Mouse (Mus musculus) retina, adult 2 months (tissue): ENCODE data around the gene Supt4a.

Experiments used
- DNase-seq: peaks from one replicate; pipeline ENCODE4 v3.0.0-alpha.2; 2012; ENCODE audit warnings: low read depth, low spot score

Gene Supt4a

GRCm38 (mm10) chr11:87751031-87751430 lies 13.7 kb downstream of the Supt4a start:
- no peak for DNase-seq

GRCm38 (mm10) chr11:87751491-87751966 lies 14.2 kb downstream of the Supt4a start:
- DNase-seq, result no peak

DNA sequence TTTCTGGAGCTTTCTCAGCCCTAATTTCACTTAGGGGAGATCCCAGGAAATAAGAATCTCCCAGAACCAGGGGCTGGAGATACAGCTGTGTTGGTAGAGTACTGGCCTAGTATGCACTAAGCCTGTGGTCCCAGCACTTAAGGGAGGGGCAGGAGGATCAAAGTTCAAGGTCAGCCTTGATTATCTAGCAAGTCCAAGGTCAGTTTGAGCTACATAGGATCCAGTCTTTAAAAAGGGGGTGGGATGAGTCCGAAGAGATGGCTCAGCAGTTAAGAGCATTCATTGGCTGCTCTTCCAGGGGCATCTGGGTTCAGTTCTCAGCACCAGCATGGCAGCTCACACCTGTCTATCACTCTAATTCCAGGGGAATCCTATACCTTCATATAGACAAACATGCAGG lies 15.0 kb downstream of the Supt4a start:
- no peak for DNase-seq

DNA sequence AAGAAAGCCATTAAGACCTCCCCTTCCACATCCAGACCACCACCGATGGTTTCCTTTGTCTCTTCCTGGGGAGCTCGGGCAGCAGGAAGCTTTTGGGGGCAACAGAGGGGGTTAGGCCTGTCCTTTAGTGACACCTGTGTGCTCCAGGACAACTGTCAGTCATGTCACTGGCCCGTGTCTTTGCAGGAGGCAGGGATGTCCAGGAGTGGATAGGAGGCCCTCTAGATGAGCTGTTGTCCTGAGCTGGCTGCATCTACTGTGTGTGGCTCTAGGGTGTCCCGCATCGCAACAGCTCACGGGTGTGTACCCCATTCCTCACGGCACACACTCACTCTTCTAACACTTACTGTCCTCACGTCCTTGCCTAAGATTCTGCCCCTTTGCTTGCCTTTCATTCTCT lies 15.9 kb downstream of the Supt4a start:
- no peak for DNase-seq

GRCm38 (mm10) chr11:87753891-87754501 lies 16.6 kb downstream of the Supt4a start:
- DNase-seq, result no peak

- no peak for DNase-seq
Observed at GRCm38 (mm10) chr11:87754603-87755002, 17.3 kb downstream of the Supt4a start.

- DNase-seq, result no peak
Observed at GRCm38 (mm10) chr11:87755360-87756017, 18.1 kb downstream of the Supt4a start.

DNA sequence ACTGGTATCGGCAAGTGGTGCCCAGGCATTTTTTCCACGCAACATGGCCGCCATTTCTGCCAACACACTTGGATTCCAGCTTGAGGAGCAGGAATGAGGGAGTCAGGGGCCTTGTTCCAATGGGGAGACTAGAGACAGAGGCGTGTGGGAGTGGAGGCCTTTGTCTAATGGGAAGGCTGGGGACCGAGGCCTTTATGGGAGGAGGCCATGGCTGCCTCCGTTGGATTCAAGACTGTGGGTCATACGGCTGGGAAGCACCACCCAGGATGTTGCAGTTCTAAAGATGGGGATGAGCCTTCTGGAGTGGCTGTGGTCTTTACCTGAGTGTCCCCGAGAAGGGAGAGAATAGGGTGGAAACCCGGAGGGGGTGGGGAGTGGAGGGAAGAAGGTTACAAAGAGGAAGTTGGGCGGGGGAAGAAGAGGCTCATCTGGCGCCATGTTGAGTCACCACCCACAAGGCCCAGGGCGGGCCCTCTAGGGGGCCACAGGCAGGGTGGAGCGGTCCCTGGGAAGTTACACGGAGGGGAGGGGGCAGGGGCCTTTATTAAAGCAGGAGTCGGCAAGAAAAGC lies 19.0 kb downstream of the Supt4a start:
- DNase-seq, result no peak

DNA sequence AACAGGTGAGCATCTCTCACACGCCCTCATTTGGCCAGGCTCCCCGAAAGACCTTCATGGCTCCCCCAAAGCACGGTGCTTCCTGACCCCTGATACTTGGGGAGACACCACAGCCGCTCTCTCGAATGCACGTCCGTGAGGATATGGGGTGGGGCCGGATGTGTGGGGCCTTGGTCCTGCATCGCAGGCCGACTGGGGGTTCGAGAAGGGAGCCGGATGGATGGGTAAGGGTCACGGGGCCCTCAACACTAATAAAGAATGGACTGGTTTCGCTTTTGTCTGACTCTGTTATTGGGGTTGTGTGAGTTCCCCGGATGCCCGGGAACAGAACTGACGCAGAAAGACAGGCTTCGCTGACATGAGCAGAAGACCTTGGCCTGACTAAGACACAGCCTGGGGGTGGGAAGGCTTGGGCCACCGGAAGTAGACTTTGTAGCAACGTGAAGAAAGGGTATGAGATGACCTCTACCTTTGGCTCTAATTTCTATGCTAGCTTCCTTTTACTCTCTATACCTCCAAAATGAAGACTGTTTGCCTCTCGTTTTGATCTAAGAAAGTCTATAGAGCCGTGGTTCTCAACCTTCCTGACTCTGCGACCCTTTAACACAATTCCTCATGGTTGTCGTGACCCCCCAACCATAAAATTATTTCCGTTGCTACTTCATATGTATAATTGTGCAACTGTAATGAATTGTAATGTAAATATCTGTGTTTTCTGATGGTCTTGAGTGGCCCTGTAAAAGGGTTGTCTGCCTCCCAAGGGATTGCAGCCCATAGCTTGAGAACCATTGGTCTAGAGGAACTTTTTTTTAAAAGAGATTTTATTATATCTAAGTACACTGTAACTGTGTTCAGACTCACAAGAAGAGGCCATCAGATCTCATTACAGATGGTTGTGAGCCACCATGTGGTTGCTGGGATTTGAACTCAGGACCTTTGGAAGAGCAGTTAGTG lies 19.9 kb downstream of the Supt4a start:
- DNase-seq, result no peak

GRCm38 (mm10) chr11:87758161-87758911 lies 21.0 kb downstream of the Supt4a start:
- DNase-seq, result no peak

GRCm38 (mm10) chr11:87758957-87759608 lies 21.7 kb downstream of the Supt4a start:
- no peak for DNase-seq

DNA sequence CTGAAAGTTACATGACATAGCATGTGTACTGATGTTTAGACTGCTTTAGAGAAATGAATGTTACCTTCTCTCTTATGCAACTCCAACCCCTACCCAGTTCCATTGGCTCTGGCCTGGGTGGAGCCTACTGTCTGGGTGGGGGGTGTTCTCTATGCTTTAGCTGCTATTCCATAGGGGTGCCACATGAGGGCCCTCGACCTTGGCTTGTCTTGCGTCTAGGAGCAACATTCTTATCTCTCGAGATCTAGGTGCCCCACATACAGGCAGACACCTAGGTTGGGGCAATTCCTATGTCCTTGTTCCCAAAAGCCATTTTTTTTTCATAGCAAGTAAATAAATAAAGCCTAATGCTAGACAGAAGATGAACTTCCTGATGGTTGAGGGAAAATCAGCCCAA lies 22.3 kb downstream of the Supt4a start:
- DNase-seq, result no peak

DNA sequence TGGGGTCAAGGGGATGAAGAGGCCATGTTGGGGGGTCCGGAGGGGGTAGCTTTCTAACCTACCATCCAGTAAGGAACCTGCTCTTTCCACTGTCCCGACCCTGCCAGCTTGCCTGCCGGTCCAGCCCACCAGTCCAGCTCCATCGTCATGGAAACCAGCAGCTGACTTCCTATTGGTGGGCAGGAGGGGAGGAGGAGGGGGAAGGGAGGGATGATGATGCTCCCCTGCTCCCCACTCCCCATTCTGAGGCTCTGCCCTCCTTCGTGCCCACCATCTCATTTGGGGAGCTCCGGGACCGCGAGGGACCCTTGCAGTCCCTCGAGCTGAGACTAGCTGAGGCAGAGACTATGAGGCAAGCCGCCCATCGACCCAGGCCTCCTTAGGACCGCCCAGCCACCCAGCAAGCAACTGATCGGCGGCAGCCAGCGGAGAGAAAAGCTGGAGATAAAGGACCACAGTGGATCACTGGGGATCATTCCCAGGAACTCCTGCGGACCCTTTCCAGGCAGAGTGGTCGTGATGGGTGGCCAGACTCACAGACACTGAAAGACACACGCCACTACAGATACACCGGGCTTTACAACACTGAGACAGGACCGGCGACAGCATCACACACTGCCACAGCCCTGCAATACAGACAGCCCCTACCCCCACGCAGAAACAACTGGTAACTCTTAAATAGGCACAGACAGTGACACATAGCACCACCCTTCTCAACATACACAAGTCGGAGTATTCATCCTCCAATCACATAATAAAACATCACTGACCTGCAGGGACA lies 23.1 kb downstream of the Supt4a start, which contains the start of gene Tspoap1:
TSS of gene Tspoap1 (plus strand) at position 241 of the 781 bp plus-strand sequence.
- DNase-seq, result no peak

- DNase-seq, result no peak
Observed at GRCm38 (mm10) chr11:87761181-87761721, 23.9 kb downstream of the Supt4a start.

- no peak for DNase-seq
Observed at GRCm38 (mm10) chr11:87761806-87762701, 24.7 kb downstream of the Supt4a start.

- DNase-seq, result no peak
Observed at GRCm38 (mm10) chr11:87762702-87763385, 25.5 kb downstream of the Supt4a start.

GRCm38 (mm10) chr11:87763511-87763987 lies 26.2 kb downstream of the Supt4a start:
- no peak for DNase-seq
